18 mouse cellular contexts compared by ENCODE assay signal in genomic region chr17:84988514-84988913, GRCm38 (mm10).
"Had no signal": no experiment of that assay in that cellular context is flagged by ENCODE, and none has a peak within 500 bp of the region (broad histone marks: within the 10 kb centered on the region; RNA-seq: fewer than 3 reads in every experiment).

No protein-coding gene starts in this region.

- H3K36me3 ChIP-seq: lung, embryonic 15.5 days; neural tube, embryonic 13.5 days; neural tube, embryonic 15.5 days; stomach, embryonic 15.5 days had no signal

- DNase-seq: liver, embryonic 13.5 days; liver, postnatal 0 days; lung, adult 2 months; lung, postnatal 14 days; midbrain, embryonic 14.5 days; retina, postnatal 1 day; right cerebral cortex, adult 18-20 months; thymus, adult 2 months; thymus, postnatal 25 days; thymus, postnatal 4 days had no signal

- H3K27ac ChIP-seq: liver, embryonic 13.5 days; liver, embryonic 15.5 days; lung, embryonic 15.5 days; midbrain, embryonic 12.5 days; neural tube, embryonic 15.5 days; stomach, embryonic 15.5 days; stomach, postnatal 0 days had no signal

- H3K4me2 ChIP-seq: liver, embryonic 13.5 days; liver, embryonic 15.5 days; lung, embryonic 15.5 days; midbrain, embryonic 12.5 days; neural tube, embryonic 13.5 days; neural tube, embryonic 15.5 days; stomach, embryonic 15.5 days had no signal

- H3K4me3 ChIP-seq: liver, embryonic 13.5 days; liver, embryonic 15.5 days; lung, embryonic 15.5 days; midbrain, embryonic 12.5 days; myocyte; neural tube, embryonic 13.5 days; neural tube, embryonic 15.5 days; stomach, embryonic 15.5 days had no signal

- H3K9ac ChIP-seq: liver, embryonic 13.5 days; liver, embryonic 15.5 days; liver, postnatal 0 days; lung, embryonic 15.5 days; midbrain, embryonic 12.5 days; neural tube, embryonic 13.5 days; neural tube, embryonic 15.5 days; stomach, embryonic 15.5 days had no signal

- H3K9me3 ChIP-seq: liver, embryonic 13.5 days; liver, embryonic 15.5 days; lung, embryonic 15.5 days; midbrain, embryonic 12.5 days; neural tube, embryonic 13.5 days; neural tube, embryonic 15.5 days; stomach, embryonic 15.5 days had no signal

- H3K4me1 ChIP-seq: stomach, embryonic 15.5 days had no signal

- H3K27me3 ChIP-seq: liver, embryonic 13.5 days; liver, embryonic 15.5 days; lung, embryonic 15.5 days; midbrain, embryonic 12.5 days; neural tube, embryonic 13.5 days; neural tube, embryonic 15.5 days; stomach, embryonic 15.5 days had no signal
